In the genomic region with DNA sequence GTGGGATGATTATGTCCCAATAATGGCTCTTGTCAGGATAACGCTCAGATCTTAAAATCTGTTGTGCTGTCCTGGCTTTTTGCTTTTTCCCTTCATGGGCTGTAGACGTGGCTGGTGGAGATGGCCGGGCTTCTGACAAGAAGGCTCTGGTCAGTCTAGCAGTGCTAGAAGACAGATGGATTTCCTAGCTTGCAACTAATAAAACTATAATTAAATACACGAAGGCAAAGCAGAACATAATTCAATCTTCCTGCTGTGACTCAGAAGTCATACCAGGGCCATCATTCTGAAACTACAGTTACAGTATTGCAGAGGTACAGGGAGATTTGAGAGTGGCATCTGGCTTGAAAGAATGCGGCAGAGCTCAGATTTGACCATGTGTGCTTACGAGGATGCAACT, we compare ENCODE assay signal across 26 mouse cellular contexts.
"Had no signal": no experiment of that assay in that cellular context is flagged by ENCODE, and none has a peak within 500 bp of the region (broad histone marks: within the 10 kb centered on the region; RNA-seq: fewer than 3 reads in every experiment).

No protein-coding gene starts in this region.

- H3K36me3 ChIP-seq: heart, embryonic 10.5 days; heart, embryonic 12.5 days; hindbrain, embryonic 10.5 days; hindbrain, embryonic 12.5 days; intestine, embryonic 15.5 days; limb, embryonic 10.5 days; limb, embryonic 12.5 days had no signal

- DNase-seq: gastrocnemius, adult 2 months; gastrocnemius, postnatal 10 days; gastrocnemius, postnatal 25 days; heart, adult 18-20 months; heart, postnatal 10 days; heart, postnatal 4 days; kidney, adult 18-20 months; kidney, adult 8-10 months; kidney, postnatal 10 days; kidney, postnatal 25 days; kidney, postnatal 4 days; liver had no signal

- H3K4me3 ChIP-seq: gastrocnemius, adult 2 months; heart, embryonic 10.5 days; heart, embryonic 12.5 days; hindbrain, embryonic 10.5 days; hindbrain, embryonic 12.5 days; intestine, embryonic 15.5 days; layer of hippocampus, adult 2 months; left cerebral cortex, adult 2 months; limb, embryonic 10.5 days; limb, embryonic 12.5 days had no signal

- H3K4me2 ChIP-seq: heart, embryonic 12.5 days; hindbrain, embryonic 12.5 days; hindbrain, embryonic 14.5 days; intestine, embryonic 15.5 days; limb, embryonic 12.5 days; liver, embryonic 11.5 days had no signal

- H3K4me1 ChIP-seq: intestine, embryonic 15.5 days had no signal

- ATAC-seq: hindbrain, embryonic 16.5 days; inflammation-experienced regulatory T-cells, adult 6 months; intestine, embryonic 15.5 days; intestine, postnatal 0 days had no signal

- H3K27me3 ChIP-seq: heart, embryonic 12.5 days; hindbrain, embryonic 12.5 days; intestine, embryonic 15.5 days; limb, embryonic 12.5 days had no signal

- H3K9me3 ChIP-seq: heart, embryonic 10.5 days; heart, embryonic 12.5 days; hindbrain, embryonic 10.5 days; hindbrain, embryonic 12.5 days; intestine, embryonic 15.5 days; limb, embryonic 10.5 days; limb, embryonic 12.5 days had no signal

- H3K27ac ChIP-seq: gastrocnemius, adult 2 months; heart, embryonic 10.5 days; hindbrain, embryonic 10.5 days; hindbrain, embryonic 12.5 days; hindbrain, embryonic 14.5 days; intestine, embryonic 15.5 days; layer of hippocampus, adult 2 months; left cerebral cortex, adult 2 months; limb, embryonic 10.5 days; limb, embryonic 12.5 days had no signal

- H3K9ac ChIP-seq: heart, embryonic 12.5 days; hindbrain, embryonic 12.5 days; hindbrain, embryonic 14.5 days; intestine, embryonic 15.5 days; limb, embryonic 12.5 days had no signal
